Mouse (Mus musculus) ES-E14 (cell line): Measurements from ENCODE around the gene Mcpt8. TPM values are rescaled to one million over a fixed set of nuclear protein-coding genes. Genes with fewer than 3 reads are reported as not detected.

Source experiments
- DNase-seq: peaks from one replicate; pipeline ENCODE4 v3.0.0-alpha.2; 2013; ENCODE audit warnings: low read depth, low spot score
- H3K27ac ChIP-seq: 2 replicates; pipeline ENCODE4 v1.5.1; 2012; ENCODE audit warnings: low read depth, mild to moderate bottlenecking, low read length, moderate library complexity, mixed read lengths; ENCODE audit not compliant: poor library complexity, insufficient read depth, severe bottlenecking
- H3K36me3 ChIP-seq: 2 replicates; pipeline ENCODE4 v1.6.1; 2012; ENCODE audit warnings: mild to moderate bottlenecking, low read length, moderate library complexity, mixed read lengths; ENCODE audit not compliant: control insufficient read depth, poor library complexity, insufficient read depth, severe bottlenecking
- H3K4me1 ChIP-seq, 2 experiments: fragments of 150-350 bp in 1 of 2; sonication (generic) in 1 of 2; 2 replicates each; pipeline ENCODE4 v1.6.1; 2012; ENCODE audit warnings: low read length in 2 of 2, mild to moderate bottlenecking in 1 of 2, mixed read lengths in 1 of 2; ENCODE audit not compliant: control insufficient read depth in 2 of 2, insufficient read depth in 2 of 2, poor library complexity in 1 of 2
- H3K4me3 ChIP-seq, 2 experiments: fragments of 150-350 bp in 1 of 2; sonication (generic) in 1 of 2; 2 replicates each; pipeline ENCODE4 v1.5.1; 2012; ENCODE audit warnings: low read length in 2 of 2, low read depth in 1 of 2, mild to moderate bottlenecking in 1 of 2, mixed read lengths in 1 of 2; ENCODE audit not compliant: insufficient read depth in 1 of 2, poor library complexity in 1 of 2, severe bottlenecking in 1 of 2
- H3K9ac ChIP-seq: 2 replicates; pipeline ENCODE4 v1.6.1; 2012; ENCODE audit warnings: low read depth, mild to moderate bottlenecking, low read length, mixed read lengths; ENCODE audit not compliant: poor library complexity, insufficient read depth, severe bottlenecking
- H3K9me3 ChIP-seq: fragments of 150-350 bp; sonication (generic); 2 replicates; pipeline ENCODE4 v1.6.1; 2012; ENCODE audit warnings: low read depth, mild to moderate bottlenecking, low read length; ENCODE audit not compliant: control insufficient read depth, insufficient read depth
- ZC3H11A ChIP-seq: IDR thresholded peaks from 2 replicates; pipeline ENCODE4 v1.6.1; 2012; ENCODE audit warnings: low read depth, mild to moderate bottlenecking, inconsistent platforms, low read length, borderline replicate concordance
- in situ Hi-C, 2 experiments: fragments of 600-800 bp; cut with MboI; formaldehyde crosslinking; loops; one replicate each; pipeline ENCODE4 v1.15.1; 2025; ENCODE audit warnings: low sequenced_read_pairs in 2 of 2, inconsistent platforms in 1 of 2; ENCODE audit not compliant: unreplicated experiment in 2 of 2
- total RNA-seq: library from RNA; depleted of rRNA; stranded (reverse); fragments of 300-350 nt; gene quantifications from 2 replicates; pipeline ENCODE4 v1.2.3, GENCODE M21; 2012; rRNA removed

The Mcpt8 gene
- total RNA-seq, 1 experiment = 0.31 TPM

DNA sequence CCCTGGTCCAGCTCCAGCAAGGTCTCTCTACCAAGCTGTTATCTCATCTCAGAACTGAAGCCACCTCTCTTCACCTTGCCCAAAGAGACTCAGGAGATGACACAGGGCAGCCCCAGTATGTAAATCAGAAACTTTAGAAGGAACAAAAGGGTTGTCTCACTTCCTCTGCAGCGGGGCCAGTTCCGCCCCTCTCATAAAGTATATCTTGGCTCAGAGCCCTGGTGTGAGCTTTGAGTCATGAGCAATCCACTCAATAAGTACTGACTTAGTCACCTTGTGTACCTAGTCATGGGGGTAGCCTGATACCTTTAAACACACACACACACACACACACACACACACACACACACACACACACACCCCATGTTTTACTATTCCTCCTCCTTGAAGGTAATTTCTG is 50.6 kb downstream of the Mcpt8 start:
- DNase-seq = no peak
- no peak for TF ChIP-seq ZC3H11A
- H3K27ac ChIP-seq = no peak overlapping the region
- no peaks in the 10 kb centered on the region for H3K36me3 ChIP-seq
- H3K9ac ChIP-seq = no peak overlapping the region
- in situ Hi-C loops = no loop called here
- no peak overlapping the region for H3K4me3 ChIP-seq
- H3K9me3 ChIP-seq = no peaks in the 10 kb centered on the region
- no peaks in the 10 kb centered on the region for H3K4me1 ChIP-seq

Other genes starting within 250 kb of the Mcpt8 start
- gene Nynrin, start 231.3 kb downstream of the Mcpt8 start, total RNA-seq = 7.1 and 10.4 TPM in 2 replicates
- gene Cbln3, start 200.9 kb downstream of the Mcpt8 start, total RNA-seq = 0.04 and 0.11 TPM in 2 replicates
- gene Khnyn, start 200.3 kb downstream of the Mcpt8 start, total RNA-seq = 7.2 and 15.8 TPM in 2 replicates
- 8.2 and 11.1 TPM in 2 replicates for gene Sdr39u1, start 185.0 kb downstream of the Mcpt8 start, total RNA-seq
- gene Cma1, start 140.6 kb downstream of the Mcpt8 start, total RNA-seq = not detected in 2 replicates
- gene Cma2, start 134.3 kb downstream of the Mcpt8 start, total RNA-seq = not detected in 2 replicates
- not detected in 2 replicates for gene Mcpt1, start 67.3 kb downstream of the Mcpt8 start, total RNA-seq
- not detected in 2 replicates for gene Mcpt9, start 54.8 kb downstream of the Mcpt8 start, total RNA-seq
- gene Mcpt2, start 43.2 kb downstream of the Mcpt8 start, total RNA-seq = not detected in 2 replicates
- gene Mcpt4, start 23.0 kb downstream of the Mcpt8 start, total RNA-seq = not detected in 2 replicates
- gene Ctsg, start 17.3 kb upstream of the Mcpt8 start, total RNA-seq = not detected in 2 replicates
- 0.98 and 1.2 TPM in 2 replicates for gene Gzme, start 35.4 kb upstream of the Mcpt8 start, total RNA-seq
- 0.32 and 0.89 TPM in 2 replicates for gene Gzmd, start 47.3 kb upstream of the Mcpt8 start, total RNA-seq
- not detected in 2 replicates for gene Gzmg, start 74.3 kb upstream of the Mcpt8 start, total RNA-seq
- 0.22 TPM in 1 of 2 replicates, not detected in the other for gene Gzmn, start 89.3 kb upstream of the Mcpt8 start, total RNA-seq
- not detected in 2 replicates for gene Gzmf, start 126.1 kb upstream of the Mcpt8 start, total RNA-seq
- gene Gzmc, start 149.4 kb upstream of the Mcpt8 start, total RNA-seq = not detected in 2 replicates
- not detected in 2 replicates for gene Gzmb, start 177.0 kb upstream of the Mcpt8 start, total RNA-seq